Mouse (Mus musculus) spleen, postnatal 36 days (tissue): ENCODE measurements around the gene Hist2h3c2.
A peak's percentile ranks its signal among the peaks of the same experiment; 100 is the strongest.
"Not testable (repeated sequence)": the region's sequence is repeated elsewhere in the genome, so short reads cannot be mapped to it uniquely, and the experiment has no call there.

Experiments
- DNase-seq, 2 experiments: peaks; one replicate each; pipeline ENCODE4 v3.0.0; 2022; ENCODE audit warnings: low spot score in 2 of 2, mixed read lengths in 1 of 2

The Hist2h3c2 gene

DNA sequence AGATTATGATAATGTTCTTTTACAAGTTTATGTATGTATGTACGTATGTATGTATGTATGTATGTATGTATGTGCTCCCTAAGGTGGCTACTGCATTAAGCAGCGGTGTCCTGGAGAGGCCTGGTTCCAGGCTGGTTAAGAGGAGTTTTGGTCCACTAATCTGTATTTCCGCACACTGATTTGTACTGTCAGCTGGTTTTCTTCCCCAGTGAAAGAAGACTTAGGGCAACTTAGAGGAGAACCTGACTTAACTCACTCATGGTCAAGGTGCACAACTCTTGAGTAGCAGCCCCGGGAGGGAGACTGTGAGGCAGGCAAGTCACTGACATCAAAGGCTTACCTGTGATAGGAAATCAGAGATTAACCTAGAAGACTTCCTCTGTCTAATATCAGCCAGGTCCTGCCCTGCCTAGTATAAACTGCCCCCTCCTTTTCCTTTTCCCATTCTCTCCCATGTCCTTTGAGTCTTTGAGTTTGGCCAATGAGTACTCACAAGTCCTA, 2.0 kb downstream of the Hist2h3c2 start:
- no peak for DNase-seq

DNA sequence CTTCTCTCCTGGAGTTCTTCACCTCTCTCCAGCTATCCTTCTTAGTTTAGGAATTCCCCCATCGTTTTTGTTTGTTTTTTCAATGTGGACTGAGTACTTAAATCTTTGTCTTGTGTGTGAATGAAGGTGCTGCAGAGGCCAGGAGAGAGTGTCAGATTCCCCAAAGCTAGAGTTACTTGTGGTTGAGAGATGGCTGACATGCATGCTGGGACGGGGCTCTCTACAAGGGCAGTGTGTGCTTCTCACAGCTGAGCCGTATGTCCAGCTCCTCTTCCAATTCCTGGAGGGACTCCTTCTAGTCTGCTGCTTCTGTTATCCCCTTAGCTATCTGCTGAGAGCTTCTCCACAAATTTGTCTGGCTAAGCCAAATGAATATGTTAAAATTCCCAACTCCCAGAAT, 3.1 kb downstream of the Hist2h3c2 start:
- no peak for DNase-seq

DNA sequence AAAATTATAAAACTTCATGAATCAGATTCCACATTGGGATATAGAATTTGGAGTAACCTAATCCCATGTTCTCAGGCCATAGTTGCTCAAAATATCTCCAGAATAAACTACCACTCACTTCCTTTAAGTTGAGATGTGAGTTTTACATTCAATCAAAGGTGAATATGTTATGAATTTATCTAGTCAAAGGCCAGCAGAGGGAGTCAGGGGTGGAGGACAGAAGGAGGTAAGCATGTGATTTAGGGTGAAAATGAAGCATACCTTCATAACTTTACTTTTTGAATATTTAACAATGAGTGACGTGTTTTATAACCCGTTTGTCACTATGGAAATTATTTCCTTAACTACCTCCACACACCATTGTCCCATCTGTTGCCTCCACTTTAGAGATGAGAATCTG, 4.0 kb downstream of the Hist2h3c2 start:
- no peak for DNase-seq

DNA sequence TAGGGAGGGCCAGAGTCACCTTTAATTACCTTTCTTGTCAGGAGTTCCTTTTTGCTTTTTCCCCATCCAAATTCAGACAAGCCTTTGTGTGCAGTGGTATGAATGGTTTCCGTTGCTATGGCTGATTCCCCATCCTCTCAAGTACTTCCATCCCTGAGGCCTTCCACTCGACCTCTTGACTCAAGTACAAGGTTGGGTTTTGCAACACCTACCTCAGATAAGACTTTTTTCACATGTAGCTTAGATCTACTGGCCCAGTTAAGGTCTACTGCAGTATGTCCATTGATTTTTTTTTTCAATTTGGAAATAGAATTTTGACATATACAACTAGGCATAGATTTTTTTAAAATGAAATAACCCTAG, 7.2 kb downstream of the Hist2h3c2 start:
- no peak for DNase-seq

DNA sequence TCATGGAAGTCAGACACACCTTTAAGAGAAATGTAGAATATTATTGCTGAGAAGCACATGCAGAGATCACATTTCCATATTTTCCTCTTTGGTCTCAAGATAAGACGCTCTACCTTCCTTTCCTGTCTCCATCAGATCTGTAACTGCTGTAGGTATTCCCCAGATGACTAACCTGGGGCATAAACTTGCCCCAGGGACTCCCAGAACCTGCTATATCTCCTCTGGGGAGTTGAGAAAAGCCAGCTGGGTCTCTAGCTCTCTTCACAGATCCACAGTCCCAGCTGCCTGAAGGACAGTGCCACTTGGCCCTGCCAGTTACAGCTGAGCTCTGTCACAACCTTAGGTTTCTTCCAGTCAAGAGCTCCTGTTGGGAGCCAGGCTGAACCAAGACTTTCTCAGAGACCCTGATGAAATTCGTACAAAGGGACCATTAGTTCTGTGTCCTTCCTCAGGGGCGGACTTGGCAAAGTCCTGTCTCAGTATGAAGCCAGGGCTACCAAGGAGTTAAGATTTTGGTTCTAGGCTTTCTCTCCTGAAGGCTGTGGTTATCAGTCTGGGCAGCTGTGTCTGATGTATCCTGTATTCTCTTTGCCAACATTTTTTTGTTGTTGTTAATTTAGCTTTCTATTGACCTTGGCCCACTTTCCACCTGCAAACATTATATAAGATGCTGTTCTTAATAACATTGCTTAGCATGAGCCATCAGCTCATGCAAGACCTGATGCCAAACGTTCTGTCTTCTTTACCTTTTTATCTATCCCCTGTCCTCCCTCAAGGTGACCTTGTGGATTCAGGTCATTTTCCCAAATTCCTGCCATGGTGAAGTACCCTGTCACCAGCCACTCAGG, 7.8 kb downstream of the Hist2h3c2 start:
- DNase-seq: no peak

DNA sequence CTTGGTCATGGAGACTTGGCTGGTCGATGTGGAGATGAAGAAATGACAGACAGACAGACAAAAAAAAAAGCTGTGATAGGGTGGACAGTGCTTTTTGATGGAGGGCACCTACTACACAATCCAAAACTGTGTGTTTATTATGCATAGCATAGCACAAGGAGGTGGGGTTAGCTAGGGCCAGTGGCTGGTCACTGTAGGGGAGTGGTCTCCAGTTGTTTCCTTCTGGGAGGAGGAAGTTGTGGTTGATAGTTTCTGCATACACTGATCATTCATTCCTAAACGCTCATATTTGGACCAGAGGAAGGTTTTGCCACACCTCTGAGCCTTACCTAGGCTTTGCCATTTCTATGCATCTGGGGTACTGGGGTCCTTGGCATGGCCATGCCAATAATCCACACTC, 8.5 kb downstream of the Hist2h3c2 start:
- no peak for DNase-seq

DNA sequence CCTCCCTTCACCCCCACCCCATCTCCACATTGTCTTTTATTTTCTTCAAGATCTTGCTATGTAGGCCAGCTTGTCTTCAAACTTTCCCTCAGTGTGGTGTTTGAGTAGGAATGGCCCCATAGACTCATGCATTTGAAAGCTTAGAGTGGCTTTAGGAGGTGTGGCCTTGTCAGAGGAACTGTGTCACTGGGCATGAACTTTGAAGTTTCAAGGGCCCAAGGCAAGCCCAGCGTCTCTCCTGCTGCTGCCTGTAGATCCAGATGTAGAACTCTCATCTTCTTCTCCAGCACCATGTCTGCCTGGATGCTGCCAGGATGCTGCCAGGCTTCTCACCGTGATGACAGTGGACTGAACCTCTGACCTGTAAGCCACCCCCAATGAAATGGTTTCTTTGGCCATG, 10.1 kb downstream of the Hist2h3c2 start:
- no peak for DNase-seq

DNA sequence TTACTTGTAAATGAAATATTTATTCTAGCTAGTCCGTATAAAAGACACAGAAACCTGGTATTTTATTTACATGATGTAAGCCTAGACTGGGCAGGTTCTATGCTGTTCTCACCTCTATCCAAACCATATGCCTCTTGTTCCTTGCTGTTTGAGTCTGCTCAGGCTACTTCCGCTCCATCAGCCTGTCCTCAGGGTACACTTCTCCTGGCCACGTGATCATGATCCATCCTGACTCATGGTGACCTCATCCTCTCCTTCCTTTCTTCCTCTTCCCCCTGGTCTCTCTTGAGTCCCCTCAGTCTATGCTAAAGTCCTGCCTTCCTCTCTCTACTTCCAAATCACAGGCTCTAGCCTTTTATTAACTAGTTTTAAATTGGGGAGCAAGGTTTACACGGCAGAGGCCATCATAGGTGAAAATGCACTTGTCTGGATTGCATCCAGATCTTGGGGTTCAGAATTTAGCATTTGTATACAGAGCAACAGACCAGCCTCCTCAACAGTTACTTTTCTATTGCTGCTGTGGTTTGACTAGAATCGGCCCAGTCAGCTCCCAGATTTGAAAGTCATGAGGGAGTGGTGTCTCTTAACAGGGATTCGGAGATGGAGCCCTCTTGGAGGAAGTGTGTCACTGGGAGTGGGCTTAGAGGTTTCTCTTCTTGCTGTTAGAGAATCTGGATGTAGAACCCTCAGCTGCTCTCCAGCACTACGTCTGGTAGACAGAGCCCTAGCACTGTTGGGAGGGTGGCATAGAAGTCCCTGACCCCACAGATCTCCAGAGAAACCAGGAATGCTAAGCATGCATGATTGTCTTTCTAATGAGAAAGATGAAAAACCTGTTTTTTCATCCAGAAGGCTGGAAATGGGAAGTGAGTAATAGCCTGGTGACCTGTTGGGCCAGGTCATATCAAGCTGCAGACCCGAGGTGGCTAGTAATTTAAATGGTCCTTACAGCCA, 12.0 kb downstream of the Hist2h3c2 start:
- DNase-seq: no peak

DNA sequence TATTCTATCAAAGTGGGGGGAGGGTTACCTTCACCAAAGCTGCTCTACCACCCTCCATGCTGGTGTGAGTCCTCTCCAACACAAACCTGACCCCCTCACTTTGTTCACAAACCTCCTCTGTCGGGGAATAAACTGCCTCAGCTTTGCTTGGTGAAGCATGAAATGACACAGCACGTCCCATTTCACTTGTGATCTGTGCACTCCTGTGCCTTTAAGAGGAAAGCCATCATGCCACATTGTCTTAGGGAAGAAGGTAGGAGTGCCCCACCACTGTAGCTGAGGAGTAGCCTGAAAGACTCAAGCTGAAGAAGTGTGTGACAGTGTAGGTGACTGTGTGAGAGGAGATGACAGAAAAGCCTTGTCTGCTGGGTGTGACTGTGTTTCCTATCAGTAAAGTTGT, 13.5 kb downstream of the Hist2h3c2 start:
- no peak for DNase-seq

DNA sequence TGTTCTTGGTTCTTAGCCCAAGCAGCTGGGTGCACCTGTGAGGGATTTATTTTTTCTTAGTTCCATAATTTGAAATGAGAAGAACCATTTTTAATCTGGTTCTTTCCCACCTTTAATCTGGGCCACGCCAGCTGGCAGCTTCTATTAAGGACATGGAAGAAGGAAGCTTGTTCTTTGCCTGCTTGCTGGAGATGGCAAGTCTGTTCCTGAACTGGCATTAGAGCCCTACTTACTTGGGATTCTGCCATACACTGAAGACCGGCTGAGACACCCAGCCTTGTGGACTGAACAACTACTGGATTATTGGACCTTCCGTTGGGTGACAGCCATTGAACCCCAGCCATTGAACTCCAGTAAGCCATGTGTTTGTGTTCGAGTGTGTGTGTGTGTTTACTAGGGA, 16.2 kb downstream of the Hist2h3c2 start:
- DNase-seq: no peak

DNA sequence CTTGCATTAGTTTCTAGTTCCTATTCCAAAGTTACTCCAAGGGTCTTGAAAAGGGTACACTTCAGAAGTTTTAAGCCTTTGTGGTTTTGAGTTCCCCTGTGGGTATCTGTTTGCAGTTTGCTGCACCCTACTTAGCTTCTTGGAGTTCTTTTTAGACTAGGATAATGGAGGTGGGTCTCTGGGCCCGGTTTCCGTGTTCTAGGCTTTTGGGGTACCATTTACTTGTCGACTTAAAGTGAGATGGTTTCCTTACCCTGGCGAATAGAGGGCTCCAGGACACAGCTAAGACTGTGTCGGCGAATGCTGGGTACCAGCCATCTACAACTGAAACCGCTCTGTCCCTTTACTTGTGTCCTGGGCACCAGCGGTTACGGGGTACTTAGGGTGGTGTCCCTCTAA, 17.3 kb downstream of the Hist2h3c2 start:
- peak in 1 of 2 experiments; percentile 30 for DNase-seq

DNA sequence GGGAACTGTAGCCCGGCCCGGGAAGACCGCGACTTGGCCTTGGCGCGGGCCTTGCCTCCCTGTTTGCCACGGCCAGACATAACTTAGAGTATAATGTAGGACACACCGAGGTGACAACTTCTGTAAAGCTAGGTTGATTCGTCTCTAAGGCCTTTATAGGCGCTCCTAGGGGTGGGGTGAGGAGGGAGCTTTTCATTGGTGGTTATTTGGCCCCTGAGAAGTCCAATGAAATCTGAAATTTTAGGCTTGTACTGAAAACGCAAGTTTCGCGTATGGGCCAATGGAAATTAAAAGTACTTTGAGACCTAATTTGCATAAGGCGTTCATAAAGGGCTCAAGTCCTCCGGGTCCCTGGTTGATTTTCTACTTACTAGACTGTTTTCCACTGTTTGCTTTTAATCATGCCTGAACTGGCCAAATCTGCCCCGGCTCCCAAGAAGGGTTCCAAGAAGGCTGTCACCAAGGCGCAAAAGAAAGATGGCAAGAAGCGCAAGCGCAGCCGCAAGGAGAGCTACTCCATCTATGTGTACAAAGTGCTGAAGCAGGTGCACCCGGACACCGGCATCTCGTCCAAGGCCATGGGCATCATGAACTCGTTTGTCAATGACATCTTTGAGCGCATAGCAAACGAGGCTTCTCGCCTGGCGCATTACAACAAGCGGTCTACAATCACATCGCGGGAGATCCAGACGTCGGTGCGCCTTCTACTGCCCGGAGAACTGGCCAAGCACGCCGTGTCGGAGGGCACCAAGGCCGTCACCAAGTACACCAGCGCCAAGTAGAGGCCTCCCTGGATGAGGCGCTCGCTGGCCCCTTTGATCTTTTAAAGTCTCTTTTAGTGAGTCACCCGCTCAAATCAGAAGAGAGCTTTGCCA, 17.9 kb downstream of the Hist2h3c2 start, which contains the start of the genes Hist2h2ac and Hist2h2be:
Hist2h2ac (minus strand) TSS at position 116 of the 875 bp plus-strand sequence.
Hist2h2be (plus strand) TSS at position 355 of the 875 bp plus-strand sequence.
- DNase-seq: peak; percentile 93 to 96

DNA sequence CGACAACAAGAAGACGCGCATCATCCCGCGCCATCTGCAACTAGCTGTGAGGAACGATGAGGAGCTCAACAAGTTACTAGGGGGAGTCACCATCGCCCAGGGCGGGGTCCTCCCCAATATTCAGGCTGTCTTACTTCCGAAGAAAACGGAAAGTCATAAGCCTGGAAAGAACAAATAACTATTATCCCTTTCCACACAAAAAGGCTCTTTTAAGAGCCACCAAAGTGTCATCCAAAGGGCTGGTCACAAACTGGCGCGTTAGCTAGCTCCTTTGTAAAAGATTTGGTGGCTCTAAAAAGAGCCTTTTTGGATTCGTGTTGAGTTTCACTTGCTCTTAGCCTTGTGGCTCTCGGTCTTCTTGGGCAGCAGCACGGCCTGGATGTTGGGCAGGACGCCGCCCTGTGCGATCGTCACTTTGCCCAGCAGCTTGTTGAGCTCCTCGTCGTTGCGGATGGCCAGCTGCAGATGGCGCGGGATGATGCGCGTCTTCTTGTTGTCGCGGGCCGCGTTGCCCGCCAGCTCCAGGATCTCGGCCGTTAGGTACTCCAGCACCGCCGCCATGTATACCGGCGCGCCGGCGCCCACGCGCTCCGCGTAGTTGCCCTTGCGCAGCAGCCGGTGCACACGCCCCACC, 18.7 kb downstream of the Hist2h3c2 start:
- DNase-seq: not testable (repeated sequence)

DNA sequence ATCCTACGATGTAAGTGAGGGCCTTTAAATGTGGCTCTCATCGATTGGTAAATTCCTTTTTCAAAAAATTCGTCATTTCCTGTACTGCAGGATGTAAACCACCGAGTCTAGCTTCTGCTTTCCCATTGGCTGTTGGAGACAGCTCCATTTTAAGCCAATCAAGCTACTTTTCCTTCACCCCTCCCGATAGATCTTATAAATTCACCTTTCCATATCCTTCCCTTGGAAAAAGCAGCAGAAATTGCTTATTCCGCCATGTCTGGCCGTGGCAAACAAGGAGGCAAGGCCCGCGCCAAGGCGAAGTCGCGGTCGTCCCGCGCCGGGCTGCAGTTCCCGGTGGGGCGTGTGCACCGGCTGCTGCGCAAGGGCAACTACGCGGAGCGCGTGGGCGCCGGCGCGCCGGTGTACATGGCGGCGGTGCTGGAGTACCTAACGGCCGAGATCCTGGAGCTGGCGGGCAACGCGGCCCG, 19.2 kb downstream of the Hist2h3c2 start, which contains the start of the genes Bola1 and Hist2h2ab:
Bola1 (minus strand) TSS at position 49 of the 470 bp plus-strand sequence.
Hist2h2ab (plus strand) TSS at position 205 of the 470 bp plus-strand sequence.
- peak; percentile 79 to 85 for DNase-seq

DNA sequence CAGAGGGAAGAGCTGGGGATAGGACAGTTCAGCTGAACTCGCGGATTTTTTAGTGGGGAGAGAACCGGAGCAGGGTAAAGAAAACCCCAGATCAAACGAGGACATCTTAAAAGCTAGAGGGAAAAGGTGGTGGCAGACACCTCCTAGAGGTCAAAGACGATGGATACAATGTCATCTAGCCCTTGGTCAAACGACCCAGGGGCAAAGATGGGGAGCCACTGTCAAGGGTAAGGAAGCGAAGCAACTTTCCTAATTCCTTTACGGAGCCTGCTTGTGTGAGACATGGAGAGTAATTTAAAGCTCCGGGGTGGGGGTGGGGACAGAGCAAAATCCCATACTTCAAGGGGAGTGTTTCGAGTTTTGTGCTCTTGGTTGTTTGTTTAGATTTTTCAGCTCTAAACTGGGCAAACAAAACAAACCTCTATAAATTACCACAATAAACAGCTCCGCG, 19.7 kb downstream of the Hist2h3c2 start:
- DNase-seq: peak; percentile 55 to 62

DNA sequence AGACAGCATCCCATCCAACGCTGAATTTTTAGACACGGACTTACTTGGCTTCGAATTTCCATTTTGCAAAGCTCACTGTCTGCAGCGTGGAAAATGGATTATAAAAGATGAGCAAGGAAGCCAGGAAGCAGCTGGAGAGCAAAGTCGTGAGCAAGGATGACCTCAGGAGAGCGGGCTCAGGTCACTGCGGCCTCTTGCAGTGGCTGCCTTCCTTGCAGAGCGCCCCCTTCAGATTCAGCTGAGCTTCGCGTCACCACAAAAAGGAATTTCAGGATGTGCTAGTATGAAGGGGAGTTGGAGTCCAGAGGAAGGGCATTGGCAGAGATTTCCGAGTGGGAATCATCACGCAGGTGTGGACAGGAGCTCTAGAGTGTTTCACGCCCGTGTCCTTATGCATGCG, 29.7 kb downstream of the Hist2h3c2 start:
- DNase-seq: no peak

DNA sequence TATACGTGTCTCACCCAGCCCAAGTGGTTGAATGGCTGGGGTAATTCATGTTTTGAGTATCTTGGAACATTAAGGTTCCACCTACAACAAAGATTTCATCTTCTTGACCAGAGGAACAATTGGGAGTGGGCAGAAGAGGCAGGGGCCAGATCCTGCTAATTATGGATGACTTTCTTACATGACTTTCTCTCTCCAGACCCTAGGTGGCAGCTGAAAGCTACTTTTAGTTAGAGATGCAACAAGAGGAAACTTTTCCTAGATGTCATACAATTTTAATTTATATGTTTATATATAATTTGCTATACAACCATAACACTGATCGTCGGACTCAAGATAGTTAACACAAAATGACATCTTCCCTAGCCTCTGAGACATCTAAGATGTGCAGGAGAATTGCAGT, 31.1 kb downstream of the Hist2h3c2 start:
- no peak for DNase-seq

DNA sequence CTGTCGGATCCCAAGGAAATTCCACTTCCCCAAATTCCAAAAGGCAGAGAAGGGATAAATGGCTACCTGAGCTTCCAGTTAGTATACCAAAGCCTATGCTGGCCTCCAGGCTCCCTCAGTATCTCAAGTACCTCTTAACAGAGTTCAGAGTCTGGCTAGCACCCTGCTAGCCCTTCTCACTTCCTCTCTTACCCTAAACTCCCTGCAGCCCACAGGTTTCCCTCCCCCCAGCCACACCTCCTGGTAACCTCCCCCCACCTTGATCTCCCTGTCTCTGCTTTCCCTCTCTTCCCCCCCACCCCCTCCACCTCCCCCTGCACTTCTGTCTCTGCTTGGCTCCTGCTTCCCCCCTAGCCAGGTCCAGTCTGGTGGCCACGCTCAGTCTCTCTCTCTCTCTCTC, 39.2 kb downstream of the Hist2h3c2 start:
- DNase-seq: peak; percentile 36

DNA sequence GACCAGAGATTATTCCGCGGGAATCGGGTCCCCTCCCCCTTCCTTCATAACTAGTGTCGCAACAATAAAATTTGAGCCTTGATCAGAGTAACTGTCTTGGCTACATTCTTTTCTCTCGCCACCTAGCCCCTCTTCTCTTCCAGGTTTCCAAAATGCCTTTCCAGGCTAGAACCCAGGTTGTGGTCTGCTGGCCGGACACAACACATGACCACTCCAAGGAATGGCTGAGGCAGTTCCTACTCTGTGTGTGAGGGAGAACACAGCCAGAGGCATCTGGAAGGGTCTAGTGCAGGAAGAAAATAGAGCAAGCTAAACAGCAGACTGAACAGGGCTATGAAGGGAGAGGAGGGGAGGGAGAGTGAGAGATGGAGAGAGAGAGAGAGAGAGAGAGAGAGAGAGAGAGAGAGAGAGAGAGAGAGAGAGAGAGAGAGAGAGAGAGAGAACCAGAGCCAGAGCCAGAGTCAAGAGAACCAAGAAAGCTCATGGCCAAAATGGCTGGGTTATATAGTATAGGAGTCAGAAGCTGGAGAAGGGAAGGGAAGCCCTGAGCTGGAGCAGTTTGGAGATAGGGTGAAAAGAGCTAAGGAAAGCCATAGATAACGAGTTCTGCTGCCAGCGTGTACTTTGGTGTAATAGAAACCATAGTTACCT, 40.2 kb downstream of the Hist2h3c2 start:
- not testable (repeated sequence) for DNase-seq

DNA sequence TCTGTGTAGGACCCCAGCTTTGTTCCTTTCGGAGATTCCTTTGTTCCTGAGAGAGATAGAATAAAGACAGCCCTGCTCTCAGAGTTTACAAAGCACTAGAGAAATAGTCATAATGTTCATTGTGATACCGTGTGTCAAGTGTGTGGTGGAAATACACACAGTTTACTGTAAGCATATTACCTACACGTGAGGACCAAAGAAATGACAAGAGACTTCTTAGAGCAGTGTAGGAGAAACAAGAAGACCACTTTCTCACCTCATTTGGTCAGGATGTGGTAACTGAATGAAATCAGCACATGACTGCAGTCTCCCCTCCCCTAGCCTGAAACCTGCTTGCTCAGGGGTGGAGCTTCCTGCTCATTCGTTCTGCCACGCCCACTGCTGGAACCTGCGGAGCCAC, 40.7 kb downstream of the Hist2h3c2 start:
- DNase-seq: peak; percentile 60 to 65
